Mouse (Mus musculus) gastrocnemius, adult 2 months (tissue): ENCODE results near the gene Brd4. TPM values are rescaled to one million over a fixed set of nuclear protein-coding genes. Genes with fewer than 3 reads are reported as not detected.

ENCODE experiments used
- DNase-seq: peaks from one replicate; pipeline ENCODE4 v3.0.0; 2022
- H3K27ac ChIP-seq: fragments of 200-600 bp; 2 replicates; pipeline ENCODE4 v1.8.1; 2022; ENCODE audit warnings: mild to moderate bottlenecking
- H3K4me3 ChIP-seq: fragments of 200-600 bp; 2 replicates; pipeline ENCODE4 v1.8.1; 2022; ENCODE audit warnings: mild to moderate bottlenecking, moderate library complexity
- CTCF ChIP-seq: fragments of 200-600 bp; IDR thresholded peaks from 2 replicates; pipeline ENCODE4 v1.8.1; 2022; ENCODE audit warnings: antibody characterized with exemption, mild to moderate bottlenecking, moderate library complexity
- intact Hi-C: fragments of 180-260 bp; cut with DNase I; formaldehyde crosslinking; loops from one replicate; pipeline ENCODE4 v1.15.1; 2025
- long read RNA-seq, 2 experiments: library from polyadenylated mRNA; stranded (forward); transcript quantifications; one replicate each; pipeline ENCODE4 v2.0.0; 2021
- total RNA-seq, 2 experiments: library from RNA; stranded (reverse); gene quantifications; 2 replicates each; pipeline ENCODE4 v1.2.3; 2021

Brd4 gene
- 10 to 100 TPM; 45.8 to 47.4 TPM for total RNA-seq
- long read RNA-seq, experiment 1, partial matches to known transcripts, result 3 of 5 reads
- long read RNA-seq, experiment 1, other reads (novel, unspliced or antisense), result 2 of 5 reads
- long read RNA-seq, experiment 2, partial matches to known transcripts, result 1 of 7 reads
- long read RNA-seq, experiment 2, other reads (novel, unspliced or antisense), result 5 of 7 reads

GRCm38 (mm10) chr17:32284262-32285137, at the start of gene Brd4:
Gene Brd4, minus strand, starts transcription at chr17:32284722.
- Histone ChIP-seq H3K4me3 (peak within 1 kb of the TSS; percentile 80), H3K27ac (peak within 1 kb of the TSS; percentile 97)
- peak; percentile 95 for DNase-seq
- no peak for TF ChIP-seq CTCF
- intact Hi-C loops, result loop anchor here (5.0 kb wide), 2 partner anchors 37 to 38 kb away; partner anchors contain the start of gene Akap8

GRCm38 (mm10) chr17:32333675-32334303, 49.3 kb upstream of the Brd4 start:
- intact Hi-C loops, result no loop called here
- TF ChIP-seq CTCF, result no peak
- no peak overlapping the region for H3K27ac ChIP-seq
- no peak for DNase-seq
- H3K4me3 ChIP-seq, result no peak overlapping the region

GRCm38 (mm10) chr17:32327501-32327900, 43.0 kb upstream of the Brd4 start:
- DNase-seq, result no peak
- TF ChIP-seq CTCF, result no peak
- no peak overlapping the region for H3K27ac ChIP-seq
- no peak overlapping the region for H3K4me3 ChIP-seq
- intact Hi-C loops, result no loop called here

GRCm38 (mm10) chr17:32322809-32323208, 38.3 kb upstream of the Brd4 start:
- TF ChIP-seq CTCF, result no peak
- Histone ChIP-seq H3K27ac (no peak overlapping the region), H3K4me3 (no peak overlapping the region)
- intact Hi-C loops, result loop anchor here (5.0 kb wide), 1 partner anchor 41 kb away; the partner anchor contains the start of gene Brd4
- no peak for DNase-seq

- DNase-seq, result no peak
- Histone ChIP-seq H3K27ac (peak overlapping the region; percentile 97), H3K4me3 (peak overlapping the region; percentile 86)
- intact Hi-C loops, result loop anchor here (5.0 kb wide), 1 partner anchor 40 kb away; the partner anchor contains the start of gene Brd4
- no peak for TF ChIP-seq CTCF
These were observed 37.3 kb upstream of the Brd4 start for GRCm38 (mm10) chr17:32321836-32322235.

- intact Hi-C loops, result loop anchor here (5.0 kb wide), 1 partner anchor 39 kb away; the partner anchor contains the start of gene Brd4
- Histone ChIP-seq H3K27ac (peak overlapping the region; percentile 97), H3K4me3 (peak overlapping the region; percentile 86)
- TF ChIP-seq CTCF, result peak; percentile 14; the same call in 1 of the 2 replicates
- no peak for DNase-seq
These were observed 36.8 kb upstream of the Brd4 start for GRCm38 (mm10) chr17:32321390-32321734.

GRCm38 (mm10) chr17:32320597-32321389, 36.3 kb upstream of the Brd4 start, which contains the start of gene Akap8:
Gene Akap8, minus strand, starts transcription at chr17:32321238.
- TF ChIP-seq CTCF, result no peak
- H3K27ac ChIP-seq, result peak within 1 kb of the TSS; percentile 97
- peak; percentile 98 for DNase-seq
- intact Hi-C loops, result loop anchor here (5.0 kb wide), 1 partner anchor 38 kb away; the partner anchor contains the start of gene Brd4
- peak within 1 kb of the TSS; percentile 86 for H3K4me3 ChIP-seq

- intact Hi-C loops, result loop anchor here (5.0 kb wide), 1 partner anchor 38 kb away; the partner anchor contains the start of gene Brd4
- H3K27ac ChIP-seq, result peak overlapping the region; percentile 97
- TF ChIP-seq CTCF, result no peak
- peak; percentile 44 for DNase-seq
- H3K4me3 ChIP-seq, result peak overlapping the region; percentile 86
These were observed 35.4 kb upstream of the Brd4 start for GRCm38 (mm10) chr17:32319950-32320349.

GRCm38 (mm10) chr17:32317708-32318107, 33.2 kb upstream of the Brd4 start:
- intact Hi-C loops, result no loop called here
- H3K27ac ChIP-seq, result no peak overlapping the region
- no peak for DNase-seq
- no peak for TF ChIP-seq CTCF
- no peak overlapping the region for H3K4me3 ChIP-seq

- intact Hi-C loops, result no loop called here
- no peak for TF ChIP-seq CTCF
- no peak for DNase-seq
- H3K4me3 ChIP-seq, result no peak overlapping the region
- no peak overlapping the region for H3K27ac ChIP-seq
These were observed 32.5 kb upstream of the Brd4 start for GRCm38 (mm10) chr17:32317032-32317431.

- Histone ChIP-seq H3K4me3 (no peak overlapping the region), H3K27ac (no peak overlapping the region)
- no peak for TF ChIP-seq CTCF
- intact Hi-C loops, result no loop called here
- DNase-seq, result no peak
These were observed 31.0 kb upstream of the Brd4 start for GRCm38 (mm10) chr17:32315560-32315959.

- no peak overlapping the region for H3K4me3 ChIP-seq
- no peak for TF ChIP-seq CTCF
- no peak for DNase-seq
- intact Hi-C loops, result no loop called here
- H3K27ac ChIP-seq, result no peak overlapping the region
These were observed 29.4 kb upstream of the Brd4 start for GRCm38 (mm10) chr17:32313892-32314291.
